Mouse (Mus musculus): ENCODE data around the gene Gjb3.

Gene Gjb3

GRCm38 (mm10) chr4:127279241-127279640 is 51.4 kb downstream of the Gjb3 start:
- DNase-seq (ENCODE audit: low read depth, low spot score): no peak

GRCm38 (mm10) chr4:127278451-127279001 is 52.1 kb downstream of the Gjb3 start:
- DNase-seq (ENCODE audit: low read depth, low spot score): no peak

Data from c-Kit-negative CD71-positive TER-119-positive erythroid progenitor cells, embryonic 14.5 days (primary cell).